ENCODE assay signal across 8 mouse cellular contexts in the genomic region with DNA sequence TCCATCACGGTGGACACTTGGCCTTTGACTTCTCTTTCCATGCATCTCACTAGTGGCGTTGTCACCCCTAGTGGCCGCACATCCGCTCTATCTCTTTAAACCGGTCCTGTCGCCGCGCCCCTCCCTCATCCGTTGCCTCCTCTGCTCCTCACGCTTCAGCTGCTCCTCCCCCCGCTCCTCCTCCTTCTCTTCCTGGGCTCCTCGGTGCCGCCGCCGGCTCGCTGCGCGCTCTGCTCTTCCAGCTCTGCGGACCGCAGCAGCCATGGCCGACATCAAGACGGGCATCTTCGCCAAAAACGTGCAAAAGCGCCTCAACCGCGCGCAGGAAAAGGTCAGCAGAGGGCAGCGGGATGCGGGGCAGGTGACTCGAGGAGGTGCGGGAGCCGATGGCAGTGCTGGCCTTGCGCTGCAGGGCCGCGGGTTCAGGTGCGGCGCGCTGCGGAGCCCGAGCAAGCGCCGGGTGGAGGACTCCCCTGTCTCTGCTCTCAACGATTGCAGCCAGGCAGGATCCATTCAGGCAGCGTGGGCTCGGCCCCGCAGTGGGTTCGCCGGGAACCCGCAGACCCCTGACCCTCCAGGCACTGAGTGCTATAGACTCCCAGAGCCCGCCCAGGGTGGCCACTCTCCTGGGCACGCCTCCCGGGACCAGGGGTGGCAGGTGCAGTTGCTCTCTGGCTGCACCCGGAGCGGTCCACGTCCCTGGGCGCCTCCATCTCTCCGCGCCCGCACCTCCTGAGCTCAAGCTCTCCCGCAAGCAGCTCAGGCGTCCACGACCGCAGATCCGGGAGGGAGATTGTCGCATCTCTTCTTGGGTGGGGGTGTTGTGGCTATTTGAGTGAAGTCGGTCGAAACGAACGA. TPM values are rescaled to one million over a fixed set of nuclear protein-coding genes. Genes with fewer than 3 reads are reported as not detected.
A peak's percentile ranks its signal among the peaks of the same experiment; 100 is the strongest.
DNase-seq lines count a peak whose midpoint lies in the region; ATAC-seq and TF ChIP-seq lines count a peak whose summit lies in the region.

A gene (plus strand): TSS at position 35 of the 858 bp plus-strand sequence.

- H3K36me3 ChIP-seq in hindbrain, embryonic 10.5 days: no peaks in the 10 kb centered on the region
- no peaks in the 10 kb centered on the region for H3K36me3 ChIP-seq in liver, postnatal 0 days (replicated peaks; ENCODE audit: insufficient read depth, low read length)

- no peaks in the 10 kb centered on the region for H3K9me3 ChIP-seq in hindbrain, embryonic 10.5 days
- no peaks in the 10 kb centered on the region for H3K9me3 ChIP-seq in liver, postnatal 0 days (ENCODE audit: low read length)

- TF ChIP-seq CTCF in liver, postnatal 0 days (IDR thresholded peaks at IDR 0.05; ENCODE audit: low read depth): no peak; the same call in 1 of the 2 replicates

- H3K27me3 ChIP-seq in hindbrain, embryonic 10.5 days (ENCODE audit: insufficient read depth, poor library complexity, severe bottlenecking): peaks cover 35% of the 10 kb centered on the region
- peaks cover 32% of the 10 kb centered on the region for H3K27me3 ChIP-seq in liver, postnatal 0 days (ENCODE audit: insufficient read depth, low read length)

- H3K4me3 ChIP-seq in hindbrain, embryonic 10.5 days: peak within 1 kb of the TSS; percentile 82
- H3K4me3 ChIP-seq in liver, postnatal 0 days (ENCODE audit: low read depth, low read length): peak within 1 kb of the TSS; percentile 46

- H3K4me1 ChIP-seq in hindbrain, embryonic 10.5 days (replicated peaks): peaks cover 15% of the 10 kb centered on the region
- H3K4me1 ChIP-seq in liver, postnatal 0 days (ENCODE audit: insufficient read depth): peaks cover 5% of the 10 kb centered on the region; the same call in 1 of the 2 replicates

- no peak within 1 kb of the TSS for H3K9ac ChIP-seq in liver, postnatal 0 days (replicated peaks)

- ATAC-seq in liver, postnatal 0 days: no peak

- under 1% methylated on average over 70 of the region's 70 CpGs for WGBS in hindbrain, embryonic 10.5 days
- under 1% methylated on average over 68 of the region's 70 CpGs for WGBS in liver, postnatal 0 days (ENCODE audit: insufficient replicate concordance)

- peak; percentile 89 for DNase-seq in ES-CJ7 (ENCODE audit: low read depth, low spot score)
- peak; percentile 95 for DNase-seq in cerebellum, adult 9-10 months
- peak; percentile 88 to 92 for DNase-seq in frontal cortex, adult 2 months (ENCODE audit: extremely low spot score in 1 of 2, low spot score in 1 of 2)
- DNase-seq in hindbrain, embryonic 10.5 days (ENCODE audit: low spot score): peak; percentile 84
- DNase-seq in layer of hippocampus, adult 8-10 months (ENCODE audit: low spot score in 2 of 2): peak; percentile 86 to 88
- peak; percentile 31 for DNase-seq in liver, postnatal 0 days
- peak; percentile 4 for DNase-seq in ovary, postnatal 10 days (ENCODE audit: low spot score)
- DNase-seq in thymus, postnatal 4 days: peak; percentile 69

- no peak for TF ChIP-seq EP300 in liver, postnatal 0 days (IDR thresholded peaks at IDR 0.05; ENCODE audit: low read depth)

- peak within 1 kb of the TSS; percentile 74 for H3K4me2 ChIP-seq in liver, postnatal 0 days (ENCODE audit: low read depth, low read length)

- peak within 1 kb of the TSS; percentile 86 for H3K27ac ChIP-seq in hindbrain, embryonic 10.5 days
- H3K27ac ChIP-seq in liver, postnatal 0 days (ENCODE audit: low read depth): no peak within 1 kb of the TSS

RNA-seq across cellular contexts. Expression of the gene that starts here (rescaled TPM):
- polyA plus RNA-seq in frontal cortex, adult 2 months (2012; rRNA removed): 161 and 178 TPM in 2 replicates
- 5.2 and 8.9 TPM in 2 replicates for polyA plus RNA-seq in hindbrain, embryonic 10.5 days (2016; fragmentation: Nextera tagmentation; extraction: Ambion mirVana)
- total RNA-seq in layer of hippocampus, adult 8-10 months (2022): 100 to 1,000 TPM; 205 to 240 (median 219) TPM
- 0.04 and 0.06 TPM in 2 replicates for polyA plus RNA-seq in liver, postnatal 0 days (2015; fragmentation: Nextera tagmentation; extraction: Ambion mirVana)

Comparison
In these comparisons a context has a peak if more than half of its experiments do, and no peak if none do; other contexts are left out.
1. RNA of the gene that starts here (polyA plus RNA-seq): 161 to 178 TPM in frontal cortex, adult 2 months; 5.2 to 8.9 TPM in hindbrain, embryonic 10.5 days and 0.04 to 0.06 TPM in liver, postnatal 0 days; every median in the first group is over 10 times any median in the second.
2. Peak in DNase-seq, H3K4me3 ChIP-seq and H3K4me2 ChIP-seq in liver, postnatal 0 days; RNA of the gene not detected or under 1 TPM.
3. DNase-seq: peak in every context shown above with its lines; median percentile 95 in cerebellum, adult 9-10 months; 90 in frontal cortex, adult 2 months; 89 in ES-CJ7; 87 in layer of hippocampus, adult 8-10 months; 84 in hindbrain, embryonic 10.5 days; 69 in thymus, postnatal 4 days; 31 in liver, postnatal 0 days; 4 in ovary, postnatal 10 days.